Mouse (Mus musculus) liver, embryonic 15.5 days (tissue): Measurements from ENCODE around the gene Nt5dc3. TPM values are rescaled to one million over a fixed set of nuclear protein-coding genes. Genes with fewer than 3 reads are reported as not detected.

Source experiments
- ATAC-seq: fragments of 200-750 bp; cut with Nextera tagmentation; 2 replicates; pipeline ENCODE4 v1.8.0; 2017; ENCODE audit warnings: moderate number of reproducible peaks, mild to moderate bottlenecking, moderate library complexity; ENCODE audit not compliant: insufficient read depth
- H3K27ac ChIP-seq: fragments of 300-500 bp; sonication (generic); replicated peaks from 2 replicates; pipeline ENCODE4 v1.5.1; 2015; ENCODE audit warnings: mild to moderate bottlenecking, inconsistent platforms
- H3K27me3 ChIP-seq: fragments of 300-500 bp; sonication (generic); 2 replicates; pipeline ENCODE4 v1.6.1; 2015; ENCODE audit warnings: mild to moderate bottlenecking, inconsistent platforms
- H3K36me3 ChIP-seq: fragments of 300-500 bp; sonication (generic); replicated peaks from 2 replicates; pipeline ENCODE4 v1.6.1; 2015; ENCODE audit warnings: moderate library complexity, mild to moderate bottlenecking, inconsistent platforms
- H3K4me1 ChIP-seq: fragments of 300-500 bp; sonication (generic); replicated peaks from 2 replicates; pipeline ENCODE4 v1.6.1; 2015; ENCODE audit warnings: inconsistent platforms
- H3K4me2 ChIP-seq: fragments of 300-500 bp; sonication (generic); 2 replicates; pipeline ENCODE4 v1.6.1; 2015; ENCODE audit warnings: moderate library complexity, mild to moderate bottlenecking, inconsistent platforms
- H3K4me3 ChIP-seq: fragments of 300-500 bp; sonication (generic); replicated peaks from 2 replicates; pipeline ENCODE4 v1.5.1; 2015; ENCODE audit warnings: mild to moderate bottlenecking, inconsistent platforms
- H3K9ac ChIP-seq: fragments of 300-500 bp; sonication (generic); 2 replicates; pipeline ENCODE4 v1.6.1; 2015; ENCODE audit warnings: moderate library complexity, mild to moderate bottlenecking, inconsistent platforms
- H3K9me3 ChIP-seq: fragments of 300-500 bp; sonication (generic); replicated peaks from 2 replicates; pipeline ENCODE4 v1.6.1; 2016; ENCODE audit warnings: inconsistent platforms
- WGBS: fragments of 180-500 bp; shearing (Covaris S2); methylation state at CpG from one replicate; pipeline ENCODE4 v1.1.7; 2015; ENCODE audit warnings: mixed read lengths; ENCODE audit not compliant: insufficient replicate concordance; 5-methylcytosine and 5-hydroxymethylcytosine counted together
- polyA plus RNA-seq: library from polyadenylated mRNA; unstranded; fragments of >200 nt; fragmentation: Nextera tagmentation; extraction: Ambion mirVana; gene quantifications from 2 replicates; pipeline ENCODE4 v1.2.1, GENCODE M21; 2015

The Nt5dc3 gene
- polyA plus RNA-seq, 1 experiment from 2014 or later, result 0.25 TPM

DNA sequence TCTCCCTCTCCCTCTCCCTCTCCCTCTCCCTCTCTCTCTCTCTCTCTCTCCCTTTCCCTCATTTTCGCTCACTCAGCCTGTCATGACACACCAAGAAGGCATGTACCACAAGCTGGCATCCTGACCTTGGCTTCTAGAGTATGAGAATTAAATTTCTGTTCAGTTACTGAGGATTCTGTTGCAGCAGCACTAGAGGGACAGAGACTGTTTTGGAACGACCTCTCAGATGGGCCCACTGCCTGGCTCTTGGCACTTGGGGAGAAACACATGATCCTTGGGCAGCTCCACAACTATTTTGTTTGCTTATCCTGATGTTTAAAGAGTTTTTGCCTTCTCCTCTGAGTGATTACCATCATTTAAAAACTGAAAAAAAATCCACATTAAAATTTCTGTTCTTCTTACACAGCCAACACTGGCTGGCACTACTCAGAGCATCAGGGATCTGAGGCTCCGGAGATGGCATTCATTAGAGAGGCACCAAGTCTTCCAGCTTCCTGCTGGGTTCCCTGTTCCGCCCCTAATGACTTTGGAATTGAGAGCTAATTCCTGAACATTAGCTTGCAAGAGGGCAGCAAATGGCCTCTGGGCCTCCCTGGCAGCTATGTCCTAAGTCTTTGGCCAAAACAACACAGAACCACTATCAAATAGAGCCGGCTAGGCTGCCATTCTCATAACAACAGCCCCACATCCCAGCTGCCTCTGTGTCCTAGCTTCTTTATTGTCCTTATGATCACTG lies 101.4 kb downstream of the Nt5dc3 start:
- H3K9me3 ChIP-seq, result no peaks in the 10 kb centered on the region
- H3K27ac ChIP-seq, result no peak overlapping the region
- 55% methylated on average over 5 of the region's 5 CpGs for WGBS
- no peak overlapping the region for H3K9ac ChIP-seq
- H3K36me3 ChIP-seq, result no peaks in the 10 kb centered on the region
- no peak overlapping the region for H3K4me3 ChIP-seq
- H3K4me1 ChIP-seq, result no peaks in the 10 kb centered on the region
- no peak for ATAC-seq
- no peak overlapping the region for H3K4me2 ChIP-seq
- H3K27me3 ChIP-seq, result no peaks in the 10 kb centered on the region

DNA sequence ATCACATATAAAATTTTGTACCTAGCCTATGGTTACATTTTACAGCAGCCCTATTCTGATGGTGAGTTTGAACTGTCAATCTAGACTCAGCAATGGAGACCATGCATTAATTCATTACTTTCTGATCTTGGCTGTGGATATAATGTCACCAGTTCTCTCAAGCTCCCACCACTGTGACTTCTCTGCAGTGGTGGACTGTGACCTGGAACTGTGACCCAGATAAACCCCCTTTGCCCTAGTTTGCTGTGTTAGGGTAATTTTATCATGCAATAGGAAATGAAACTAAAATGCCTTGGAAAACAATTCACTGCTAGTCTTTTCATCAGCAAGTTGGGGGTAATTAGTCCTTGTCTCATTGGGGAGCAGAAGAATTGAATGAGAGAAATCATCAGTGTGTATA lies 102.6 kb downstream of the Nt5dc3 start:
- Histone ChIP-seq H3K9me3 (no peaks in the 10 kb centered on the region), H3K36me3 (no peaks in the 10 kb centered on the region), H3K4me1 (no peaks in the 10 kb centered on the region), H3K9ac (no peak overlapping the region), H3K27ac (no peak overlapping the region), H3K4me3 (no peak overlapping the region), H3K27me3 (no peaks in the 10 kb centered on the region), H3K4me2 (no peak overlapping the region)
- ATAC-seq, result no peak

DNA sequence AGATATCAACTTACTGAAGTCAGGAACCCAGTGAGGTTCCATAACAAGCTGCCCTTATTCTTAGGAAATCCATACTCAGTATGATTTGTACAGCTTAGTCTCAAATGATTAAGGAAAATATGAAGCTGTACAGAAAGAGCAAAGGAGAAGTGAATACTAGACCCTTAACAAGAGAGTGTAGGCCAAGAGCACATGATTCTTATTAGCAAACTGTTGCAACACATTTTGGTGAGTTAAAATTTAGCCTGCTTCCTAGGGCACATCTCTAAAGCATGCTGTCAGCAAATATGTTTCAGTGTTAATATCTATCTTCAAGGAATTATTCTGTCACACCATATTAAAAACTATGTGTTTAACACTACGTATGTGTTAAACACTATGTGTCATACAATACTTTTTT lies 107.6 kb downstream of the Nt5dc3 start:
- no peaks in the 10 kb centered on the region for H3K36me3 ChIP-seq
- no peak overlapping the region for H3K9ac ChIP-seq
- WGBS, result 72% methylated on average over 1 of the region's 1 CpGs
- H3K4me3 ChIP-seq, result no peak overlapping the region
- no peaks in the 10 kb centered on the region for H3K9me3 ChIP-seq
- ATAC-seq, result no peak
- H3K4me1 ChIP-seq, result no peaks in the 10 kb centered on the region
- no peak overlapping the region for H3K4me2 ChIP-seq
- H3K27me3 ChIP-seq, result no peaks in the 10 kb centered on the region
- no peak overlapping the region for H3K27ac ChIP-seq

Other genes with a start within 250 kb of the Nt5dc3 start
- 273 and 302 TPM in 2 replicates for gene Hsp90b1, start 73.5 kb upstream of the Nt5dc3 start, polyA plus RNA-seq
- 0.53 and 0.59 TPM in 2 replicates for gene Ttc41, start 73.2 kb upstream of the Nt5dc3 start, polyA plus RNA-seq
- not detected in 2 replicates for gene Gm49358, start 15.0 kb upstream of the Nt5dc3 start, polyA plus RNA-seq
- gene Stab2, start 229.0 kb downstream of the Nt5dc3 start, polyA plus RNA-seq, result 19.5 and 21.8 TPM in 2 replicates